Mouse (Mus musculus) ovary, postnatal 14 days (tissue): ENCODE data around the gene Cdkal1.

Experiments used
- DNase-seq: peaks from one replicate; pipeline ENCODE4 v3.0.0; 2022; ENCODE audit warnings: low spot score

The Cdkal1 gene

GRCm38 (mm10) chr13:29247800-29248199 is 607.7 kb downstream of the Cdkal1 start:
- DNase-seq, result no peak

- no peak for DNase-seq
Observed at GRCm38 (mm10) chr13:29235065-29235464, 620.4 kb downstream of the Cdkal1 start.

- DNase-seq, result no peak
Observed at GRCm38 (mm10) chr13:29234442-29234841, 621.0 kb downstream of the Cdkal1 start.

- DNase-seq, result no peak
Observed at GRCm38 (mm10) chr13:29233970-29234369, 621.5 kb downstream of the Cdkal1 start.

- no peak for DNase-seq
Observed at GRCm38 (mm10) chr13:29232681-29233080, 622.8 kb downstream of the Cdkal1 start.

GRCm38 (mm10) chr13:29224815-29225214 is 630.7 kb downstream of the Cdkal1 start:
- DNase-seq, result no peak

GRCm38 (mm10) chr13:29222261-29222838 is 633.1 kb downstream of the Cdkal1 start:
- no peak for DNase-seq

- no peak for DNase-seq
Observed at GRCm38 (mm10) chr13:29221646-29222045, 633.8 kb downstream of the Cdkal1 start.

GRCm38 (mm10) chr13:29218594-29219230 is 636.8 kb downstream of the Cdkal1 start:
- DNase-seq, result no peak

GRCm38 (mm10) chr13:29210159-29211021 is 645.1 kb downstream of the Cdkal1 start:
- DNase-seq, result no peak

- DNase-seq, result no peak
Observed at GRCm38 (mm10) chr13:29208749-29209148, 646.7 kb downstream of the Cdkal1 start.

- DNase-seq, result no peak
Observed at GRCm38 (mm10) chr13:29203856-29204255, 651.6 kb downstream of the Cdkal1 start.

- no peak for DNase-seq
Observed at GRCm38 (mm10) chr13:29203426-29203825, 652.0 kb downstream of the Cdkal1 start.

- no peak for DNase-seq
Observed at GRCm38 (mm10) chr13:29202562-29202961, 652.9 kb downstream of the Cdkal1 start.

- no peak for DNase-seq
Observed at GRCm38 (mm10) chr13:29199679-29200078, 655.8 kb downstream of the Cdkal1 start.

GRCm38 (mm10) chr13:29196798-29197498 is 658.5 kb downstream of the Cdkal1 start:
- DNase-seq, result no peak

- no peak for DNase-seq
Observed at GRCm38 (mm10) chr13:29195722-29196121, 659.8 kb downstream of the Cdkal1 start.

GRCm38 (mm10) chr13:29194946-29195345 is 660.5 kb downstream of the Cdkal1 start:
- no peak for DNase-seq

- no peak for DNase-seq
Observed at GRCm38 (mm10) chr13:29192697-29193096, 662.8 kb downstream of the Cdkal1 start.

GRCm38 (mm10) chr13:29190548-29190947 is 664.9 kb downstream of the Cdkal1 start:
- no peak for DNase-seq

- DNase-seq, result no peak
Observed at GRCm38 (mm10) chr13:29186748-29187147, 668.7 kb downstream of the Cdkal1 start.

- no peak for DNase-seq
Observed at GRCm38 (mm10) chr13:29185545-29185944, 669.9 kb downstream of the Cdkal1 start.
